Comparison of ENCODE assay signal across 20 mouse cellular contexts in genomic region chr5:123657651-123658050, GRCm38 (mm10). TPM values are rescaled to one million over a fixed set of nuclear protein-coding genes. Genes with fewer than 3 reads are reported as not detected.
DNase-seq lines count a peak whose midpoint lies in the region; ATAC-seq and TF ChIP-seq lines count a peak whose summit lies in the region.
"Had no signal": no experiment of that assay in that cellular context is flagged by ENCODE, and none has a peak within 500 bp of the region (broad histone marks: within the 10 kb centered on the region; RNA-seq: fewer than 3 reads in every experiment).

No protein-coding gene starts in this region.

- peak overlapping the region; percentile 44; the same call in 1 of the 2 replicates for H3K27ac ChIP-seq in heart, embryonic 12.5 days (ENCODE audit: poor library complexity, severe bottlenecking)
- H3K27ac ChIP-seq in lung, postnatal 0 days (ENCODE audit: low read length), result no peak overlapping the region
- H3K27ac ChIP-seq in midbrain, embryonic 13.5 days, result no peak overlapping the region
- no peak overlapping the region for H3K27ac ChIP-seq in kidney, embryonic 16.5 days (ENCODE audit: low read length)
- H3K27ac ChIP-seq: embryonic facial prominence, embryonic 15.5 days; forebrain, embryonic 12.5 days; hindbrain, embryonic 12.5 days; kidney, postnatal 0 days; left cerebral cortex, adult 2 months; stomach, postnatal 0 days had no signal

- peak overlapping the region; percentile 5; the same call in 1 of the 2 replicates for H3K9ac ChIP-seq in heart, embryonic 12.5 days
- no peak overlapping the region for H3K9ac ChIP-seq in lung, postnatal 0 days (replicated peaks; ENCODE audit: low read depth)
- H3K9ac ChIP-seq in midbrain, embryonic 13.5 days (replicated peaks), result no peak overlapping the region
- no peak overlapping the region for H3K9ac ChIP-seq in kidney, embryonic 16.5 days (replicated peaks; ENCODE audit: low read length)
- H3K9ac ChIP-seq: embryonic facial prominence, embryonic 15.5 days; forebrain, embryonic 12.5 days; hindbrain, embryonic 12.5 days; lung, embryonic 14.5 days had no signal

- no peaks in the 10 kb centered on the region for H3K27me3 ChIP-seq in heart, embryonic 12.5 days (replicated peaks)
- H3K27me3 ChIP-seq in lung, postnatal 0 days (replicated peaks; ENCODE audit: insufficient read depth, low read length), result no peaks in the 10 kb centered on the region
- H3K27me3 ChIP-seq in midbrain, embryonic 13.5 days, result no peaks in the 10 kb centered on the region
- H3K27me3 ChIP-seq in kidney, embryonic 16.5 days (ENCODE audit: insufficient read depth, low read length), result no peaks in the 10 kb centered on the region
- H3K27me3 ChIP-seq: embryonic facial prominence, embryonic 15.5 days; forebrain, embryonic 12.5 days; hindbrain, embryonic 12.5 days had no signal

- H3K9me3 ChIP-seq in heart, embryonic 12.5 days (replicated peaks), result no peaks in the 10 kb centered on the region
- no peaks in the 10 kb centered on the region for H3K9me3 ChIP-seq in lung, postnatal 0 days (ENCODE audit: low read length)
- H3K9me3 ChIP-seq in midbrain, embryonic 13.5 days, result no peaks in the 10 kb centered on the region
- H3K9me3 ChIP-seq in kidney, embryonic 16.5 days (ENCODE audit: low read length), result no peaks in the 10 kb centered on the region
- H3K9me3 ChIP-seq: embryonic facial prominence, embryonic 15.5 days; forebrain, embryonic 12.5 days; hindbrain, embryonic 12.5 days had no signal

- peaks cover 28% of the 10 kb centered on the region for H3K36me3 ChIP-seq in heart, embryonic 12.5 days
- H3K36me3 ChIP-seq in lung, postnatal 0 days (ENCODE audit: insufficient read depth, low read length), result no peaks in the 10 kb centered on the region
- peaks cover 20% of the 10 kb centered on the region for H3K36me3 ChIP-seq in midbrain, embryonic 13.5 days
- peaks cover 8% of the 10 kb centered on the region; the same call in 1 of the 2 replicates for H3K36me3 ChIP-seq in kidney, embryonic 16.5 days (ENCODE audit: insufficient read depth, low read length)

- WGBS in heart, embryonic 12.5 days, result 21% methylated on average over 7 of the region's 7 CpGs
- 19% methylated on average over 7 of the region's 7 CpGs for WGBS in lung, postnatal 0 days
- 89% methylated on average over 7 of the region's 7 CpGs for WGBS in midbrain, embryonic 13.5 days
- 52% methylated on average over 7 of the region's 7 CpGs for WGBS in kidney, embryonic 16.5 days

- TF ChIP-seq EP300 in lung, postnatal 0 days (IDR thresholded peaks at IDR 0.05), result no peak

- no peak for DNase-seq in heart, adult 9 months (ENCODE audit: low spot score in 2 of 2)
- DNase-seq in thymus, postnatal 4 days, result peak; percentile 43
- no peak for DNase-seq in thymus, postnatal 25 days
- peak; percentile 79 for DNase-seq in lung, postnatal 0 days (ENCODE audit: low spot score)
- no peak for DNase-seq in cerebellum, postnatal 10 days
- DNase-seq: adrenal gland, postnatal 10 days; cerebellum, adult 18-20 months; lung, embryonic 14.5 days; midbrain, embryonic 14.5 days had no signal

- no peak overlapping the region for H3K4me3 ChIP-seq in heart, embryonic 12.5 days
- H3K4me3 ChIP-seq in lung, postnatal 0 days (ENCODE audit: low read depth, low read length), result no peak overlapping the region
- no peak overlapping the region for H3K4me3 ChIP-seq in midbrain, embryonic 13.5 days (replicated peaks)
- no peak overlapping the region for H3K4me3 ChIP-seq in kidney, embryonic 16.5 days (ENCODE audit: low read length)
- H3K4me3 ChIP-seq: embryonic facial prominence, embryonic 15.5 days; forebrain, embryonic 12.5 days; hindbrain, embryonic 12.5 days; left cerebral cortex, adult 2 months had no signal

- H3K4me1 ChIP-seq in heart, embryonic 12.5 days (replicated peaks), result peaks cover 56% of the 10 kb centered on the region
- peaks cover 6% of the 10 kb centered on the region; the same call in 1 of the 2 replicates for H3K4me1 ChIP-seq in lung, postnatal 0 days (ENCODE audit: insufficient read depth, low read depth, low read length)
- H3K4me1 ChIP-seq in midbrain, embryonic 13.5 days (replicated peaks), result 0 out of 2 replicates have a peak, but pooled peaks cover 7% of the 10 kb centered on the region
- peaks cover 5% of the 10 kb centered on the region; the same call in 1 of the 2 replicates for H3K4me1 ChIP-seq in kidney, embryonic 16.5 days (ENCODE audit: insufficient read depth, low read length)

- TF ChIP-seq CTCF in lung, postnatal 0 days (IDR thresholded peaks at IDR 0.05), result peak; percentile 9; the same call in 1 of the 2 replicates

- ATAC-seq in heart, embryonic 12.5 days (ENCODE audit: insufficient number of reproducible peaks, low FRiP score), result peak; percentile 65
- ATAC-seq in lung, postnatal 0 days, result peak; percentile 65
- ATAC-seq in midbrain, embryonic 13.5 days, result no peak
- ATAC-seq in kidney, embryonic 16.5 days (ENCODE audit: low FRiP score, low TSS enrichment), result no peak; the same call in 1 of the 2 replicates
- ATAC-seq: CD4-positive, CD25-positive, alpha-beta regulatory T cell, adult 4 months; intestine, embryonic 16.5 days had no signal

- peak overlapping the region; percentile 49 for H3K4me2 ChIP-seq in heart, embryonic 12.5 days
- H3K4me2 ChIP-seq in lung, postnatal 0 days (replicated peaks; ENCODE audit: low read depth, low read length), result no peak overlapping the region
- no peak overlapping the region for H3K4me2 ChIP-seq in midbrain, embryonic 13.5 days (replicated peaks)
- H3K4me2 ChIP-seq in kidney, embryonic 16.5 days (replicated peaks; ENCODE audit: low read depth, low read length), result no peak overlapping the region
- H3K4me2 ChIP-seq: embryonic facial prominence, embryonic 15.5 days; forebrain, embryonic 12.5 days; hindbrain, embryonic 12.5 days; lung, embryonic 14.5 days had no signal

RNA-seq across cellular contexts. Expression of gene Clip1, which starts 26.8 kb away (rescaled TPM):
- 62.3 and 65.2 TPM in 2 replicates for polyA plus RNA-seq in heart, embryonic 12.5 days (2016; fragmentation: Nextera tagmentation; extraction: Ambion mirVana)
- 38.0 and 43.7 TPM in 2 replicates for polyA plus RNA-seq in lung, postnatal 0 days (2015; fragmentation: Nextera tagmentation; extraction: Ambion mirVana)
- 81.1 and 81.2 TPM in 2 replicates for polyA plus RNA-seq in midbrain, embryonic 13.5 days (2015; fragmentation: Nextera tagmentation; extraction: Ambion mirVana)
- polyA plus RNA-seq in kidney, embryonic 16.5 days (2015; fragmentation: Nextera tagmentation; extraction: Ambion mirVana), result 30.1 and 30.5 TPM in 2 replicates

Comparison
In these comparisons a context has a peak if more than half of its experiments do, and no peak if none do; other contexts are left out.
1. DNase-seq: peak in thymus, postnatal 4 days (single experiment) and lung, postnatal 0 days (single experiment); none in heart, adult 9 months (0 of 2), thymus, postnatal 25 days (single experiment) and cerebellum, postnatal 10 days (0 of 2).
2. ATAC-seq: peak in heart, embryonic 12.5 days (single experiment) and lung, postnatal 0 days (single experiment); none in midbrain, embryonic 13.5 days (single experiment) and kidney, embryonic 16.5 days (single experiment).